Mouse (Mus musculus): ENCODE measurements at regions not wholly inside any gene's neighbourhood (a gene's known extent, or its start where the extent isn't known, plus 50 kb on each side); places are given as distances from the start of the nearest gene placed in this dataset.

GRCm38 (mm10) chr9:51379589-51379988 lies 50.9 kb upstream of the 1810046K07Rik start:
- no peaks in the 10 kb centered on the region for H3K27me3 ChIP-seq (ENCODE audit: control insufficient read depth, insufficient read depth, low read length)
- H3K9me3 ChIP-seq (ENCODE audit: control insufficient read depth, low read length), result no peaks in the 10 kb centered on the region
- no peak for DNase-seq (ENCODE audit: low spot score)
- no peak overlapping the region for H3K4me3 ChIP-seq (replicated peaks; ENCODE audit: low read length)
- H3K4me1 ChIP-seq (ENCODE audit: control insufficient read depth, insufficient read depth, low read length), result no peaks in the 10 kb centered on the region
- H3K9ac ChIP-seq (ENCODE audit: low read depth, low read length, severe bottlenecking), result no peak overlapping the region
- no peak overlapping the region for H3K4me2 ChIP-seq (replicated peaks; ENCODE audit: low read depth, low read length, severe bottlenecking)
- no peak for ATAC-seq (ENCODE audit: low FRiP score, low read depth)
- no peak for TF ChIP-seq POLR2A (IDR thresholded peaks at IDR 0.05; ENCODE audit: borderline replicate concordance, extremely low read depth, insufficient read depth, insufficient read length)
- H3K36me3 ChIP-seq (ENCODE audit: control insufficient read depth, insufficient read depth, low read length), result no peaks in the 10 kb centered on the region
- no peak overlapping the region for H3K27ac ChIP-seq (replicated peaks; ENCODE audit: low read depth, low read length)
- WGBS, result 68% methylated on average over 6 of the region's 6 CpGs

- Histone ChIP-seq H3K9me3 (ENCODE audit: control insufficient read depth, low read length) (no peaks in the 10 kb centered on the region), H3K27ac (replicated peaks; ENCODE audit: low read depth, low read length) (no peak overlapping the region), H3K4me3 (replicated peaks; ENCODE audit: low read length) (no peak overlapping the region), H3K27me3 (ENCODE audit: control insufficient read depth, insufficient read depth, low read length) (no peaks in the 10 kb centered on the region), H3K4me1 (ENCODE audit: control insufficient read depth, insufficient read depth, low read length) (peaks cover 12% of the 10 kb centered on the region), H3K9ac (ENCODE audit: low read depth, low read length, severe bottlenecking) (no peak overlapping the region), H3K4me2 (replicated peaks; ENCODE audit: low read depth, low read length, severe bottlenecking) (no peak overlapping the region), H3K36me3 (ENCODE audit: control insufficient read depth, insufficient read depth, low read length) (no peaks in the 10 kb centered on the region)
- no peak for TF ChIP-seq POLR2A (IDR thresholded peaks at IDR 0.05; ENCODE audit: borderline replicate concordance, extremely low read depth, insufficient read depth, insufficient read length)
- ATAC-seq (ENCODE audit: low FRiP score, low read depth) (0 out of 2 replicates have a peak, but pooled peaks have one; percentile 26), DNase-seq (ENCODE audit: low spot score) (no peak)
- 66% methylated on average over 2 of the region's 2 CpGs for WGBS
Measured at GRCm38 (mm10) chr9:51393921-51394320, 65.2 kb upstream of the 1810046K07Rik start.

GRCm38 (mm10) chr9:51394372-51394771 lies 65.7 kb upstream of the 1810046K07Rik start:
- Histone ChIP-seq H3K36me3 (ENCODE audit: control insufficient read depth, insufficient read depth, low read length) (no peaks in the 10 kb centered on the region), H3K27me3 (ENCODE audit: control insufficient read depth, insufficient read depth, low read length) (no peaks in the 10 kb centered on the region), H3K27ac (replicated peaks; ENCODE audit: low read depth, low read length) (peak overlapping the region; percentile 34), H3K4me1 (ENCODE audit: control insufficient read depth, insufficient read depth, low read length) (peaks cover 12% of the 10 kb centered on the region), H3K4me3 (replicated peaks; ENCODE audit: low read length) (no peak overlapping the region), H3K9me3 (ENCODE audit: control insufficient read depth, low read length) (no peaks in the 10 kb centered on the region), H3K4me2 (replicated peaks; ENCODE audit: low read depth, low read length, severe bottlenecking) (no peak overlapping the region), H3K9ac (ENCODE audit: low read depth, low read length, severe bottlenecking) (no peak overlapping the region)
- 27% methylated on average over 9 of the region's 9 CpGs for WGBS
- TF ChIP-seq POLR2A (IDR thresholded peaks at IDR 0.05; ENCODE audit: borderline replicate concordance, extremely low read depth, insufficient read depth, insufficient read length), result no peak
- ATAC-seq (ENCODE audit: low FRiP score, low read depth) (peak; percentile 47; the same call in 1 of the 2 replicates), DNase-seq (ENCODE audit: low spot score) (peak; percentile 87)

- ATAC-seq (ENCODE audit: low FRiP score, low read depth), result no peak
- no peaks in the 10 kb centered on the region for H3K27me3 ChIP-seq (ENCODE audit: control insufficient read depth, insufficient read depth, low read length)
- H3K36me3 ChIP-seq (ENCODE audit: control insufficient read depth, insufficient read depth, low read length), result no peaks in the 10 kb centered on the region
- DNase-seq (ENCODE audit: low spot score), result peak; percentile 62
- H3K4me2 ChIP-seq (replicated peaks; ENCODE audit: low read depth, low read length, severe bottlenecking), result no peak overlapping the region
- no peak overlapping the region for H3K27ac ChIP-seq (replicated peaks; ENCODE audit: low read depth, low read length)
- no peak overlapping the region for H3K4me3 ChIP-seq (replicated peaks; ENCODE audit: low read length)
- H3K9me3 ChIP-seq (ENCODE audit: control insufficient read depth, low read length), result no peaks in the 10 kb centered on the region
- H3K9ac ChIP-seq (ENCODE audit: low read depth, low read length, severe bottlenecking), result no peak overlapping the region
- no peak for TF ChIP-seq POLR2A (IDR thresholded peaks at IDR 0.05; ENCODE audit: borderline replicate concordance, extremely low read depth, insufficient read depth, insufficient read length)
- peaks cover 12% of the 10 kb centered on the region for H3K4me1 ChIP-seq (ENCODE audit: control insufficient read depth, insufficient read depth, low read length)
- 77% methylated on average over 3 of the region's 3 CpGs for WGBS
Measured at GRCm38 (mm10) chr9:51396801-51397200, 68.1 kb upstream of the 1810046K07Rik start.

GRCm38 (mm10) chr9:51397589-51398220 lies 69.0 kb upstream of the 1810046K07Rik start:
- ATAC-seq (ENCODE audit: low FRiP score, low read depth) (no peak), DNase-seq (ENCODE audit: low spot score) (no peak)
- Histone ChIP-seq H3K4me2 (replicated peaks; ENCODE audit: low read depth, low read length, severe bottlenecking) (no peak overlapping the region), H3K4me3 (replicated peaks; ENCODE audit: low read length) (no peak overlapping the region), H3K9ac (ENCODE audit: low read depth, low read length, severe bottlenecking) (no peak overlapping the region), H3K36me3 (ENCODE audit: control insufficient read depth, insufficient read depth, low read length) (no peaks in the 10 kb centered on the region), H3K27ac (replicated peaks; ENCODE audit: low read depth, low read length) (no peak overlapping the region), H3K9me3 (ENCODE audit: control insufficient read depth, low read length) (no peaks in the 10 kb centered on the region), H3K4me1 (ENCODE audit: control insufficient read depth, insufficient read depth, low read length) (peaks cover 12% of the 10 kb centered on the region), H3K27me3 (ENCODE audit: control insufficient read depth, insufficient read depth, low read length) (no peaks in the 10 kb centered on the region)
- WGBS, result 12% methylated on average over 1 of the region's 1 CpGs
- no peak for TF ChIP-seq POLR2A (IDR thresholded peaks at IDR 0.05; ENCODE audit: borderline replicate concordance, extremely low read depth, insufficient read depth, insufficient read length)

Data from limb, embryonic 14.5 days (tissue).